Mouse (Mus musculus): Measurements from ENCODE around the gene Neurog3.

Gene Neurog3

GRCm38 (mm10) chr10:62138040-62138439 lies 5.2 kb downstream of the Neurog3 start:
- DNase-seq, result no peak

DNA sequence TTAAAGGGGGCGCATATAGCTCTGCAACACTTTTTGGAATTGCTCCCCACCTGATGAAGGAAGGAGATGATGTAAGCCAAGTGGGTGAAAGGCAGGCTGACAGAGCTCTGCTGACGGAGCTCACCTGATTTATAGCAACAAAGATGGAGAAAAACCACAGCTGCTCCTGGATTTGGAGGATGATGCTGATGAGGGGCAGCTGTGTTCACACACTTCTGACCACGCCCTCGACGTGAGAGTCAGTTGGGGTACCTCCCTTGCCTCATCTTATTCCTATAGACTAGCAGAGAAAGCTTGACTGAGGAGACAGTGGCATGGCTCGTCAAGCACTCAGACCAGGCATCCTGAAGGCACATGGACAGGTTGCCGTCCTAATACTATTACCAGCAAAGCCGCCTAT lies 10.9 kb downstream of the Neurog3 start, which contains the start of gene Fam241b:
Fam241b (minus strand) TSS at position 101 of the 400 bp plus-strand sequence.
- DNase-seq, result no peak

DNA sequence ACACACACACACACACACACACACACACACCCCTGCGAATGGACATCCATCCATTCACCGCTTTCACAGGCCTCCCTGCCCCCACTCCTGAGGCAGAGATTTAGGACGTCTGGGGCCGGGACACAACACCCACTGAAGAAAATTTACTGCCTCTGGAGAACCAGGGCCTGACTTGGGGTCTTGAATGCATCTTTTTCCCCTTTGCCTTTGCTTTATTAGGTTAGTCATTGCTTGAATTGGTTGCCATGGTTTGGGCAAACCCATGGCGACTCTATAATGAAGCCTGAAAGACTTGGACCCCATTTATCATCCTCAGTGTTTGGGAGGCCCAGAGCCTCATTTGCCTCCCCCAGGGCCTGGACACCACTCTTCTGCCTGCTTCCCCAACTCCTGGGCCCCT lies 13.1 kb downstream of the Neurog3 start:
- DNase-seq, result no peak

GRCm38 (mm10) chr10:62147466-62148248 lies 14.8 kb downstream of the Neurog3 start:
- peak; percentile 62 for DNase-seq

- no peak for DNase-seq
These were observed 17.0 kb downstream of the Neurog3 start for GRCm38 (mm10) chr10:62149929-62150328.

DNA sequence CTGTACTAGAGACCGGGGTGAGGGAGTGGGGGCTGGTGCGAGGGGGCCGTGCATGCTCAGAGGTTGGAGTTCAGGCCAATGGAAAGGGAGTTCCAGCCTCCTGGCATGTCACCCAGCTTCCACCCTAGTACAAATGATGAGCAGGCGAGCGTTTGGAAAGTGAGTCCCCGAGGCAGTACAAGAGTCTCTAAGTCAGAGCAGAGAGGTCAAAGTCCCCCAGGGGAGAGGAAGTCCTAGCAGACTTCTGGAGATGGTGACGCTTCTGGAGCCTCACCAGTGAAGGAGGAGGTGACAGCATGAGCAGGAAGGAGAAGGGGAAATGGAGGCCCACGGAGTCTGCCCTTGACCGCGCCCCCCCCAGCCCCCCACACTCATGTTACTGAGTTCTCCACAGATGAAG lies 29.5 kb downstream of the Neurog3 start:
- DNase-seq, result peak; percentile 95

DNA sequence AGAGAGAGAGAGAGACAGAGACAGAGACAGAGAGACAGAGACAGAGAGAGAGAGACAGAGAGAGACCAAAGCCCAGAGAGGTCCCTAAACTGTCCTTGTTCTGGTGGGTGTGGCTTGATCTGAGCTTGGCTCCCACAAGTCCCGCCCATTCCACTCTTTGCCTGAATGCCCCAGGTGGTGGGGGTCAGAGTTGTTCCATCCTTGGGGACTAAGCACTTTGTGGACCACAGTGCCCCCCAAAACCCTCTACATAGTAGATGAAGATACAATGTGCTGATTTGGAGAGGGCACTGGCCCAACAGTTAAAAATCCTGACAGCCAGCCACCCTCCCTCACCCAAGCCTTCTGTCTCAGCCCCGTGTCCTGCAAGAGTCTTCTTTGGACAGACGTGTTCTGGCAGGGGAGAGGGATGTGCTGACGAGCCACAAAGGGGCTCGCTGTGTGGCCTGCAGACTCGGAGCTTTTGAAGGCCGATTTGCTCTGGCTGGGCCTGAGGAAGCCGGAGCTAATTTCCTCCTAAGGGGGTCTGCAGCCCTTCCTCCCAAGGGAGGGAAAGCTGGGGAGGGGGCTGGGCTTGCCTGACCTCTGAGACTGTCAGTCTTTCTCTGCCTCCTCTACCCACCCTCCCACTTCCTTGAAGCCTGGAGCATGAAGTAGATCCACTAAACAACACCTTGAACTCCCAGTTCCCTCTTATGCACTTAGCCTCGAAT lies 40.1 kb downstream of the Neurog3 start:
- DNase-seq, result no peak

GRCm38 (mm10) chr10:62173941-62174448 lies 41.1 kb downstream of the Neurog3 start:
- DNase-seq, result no peak

DNA sequence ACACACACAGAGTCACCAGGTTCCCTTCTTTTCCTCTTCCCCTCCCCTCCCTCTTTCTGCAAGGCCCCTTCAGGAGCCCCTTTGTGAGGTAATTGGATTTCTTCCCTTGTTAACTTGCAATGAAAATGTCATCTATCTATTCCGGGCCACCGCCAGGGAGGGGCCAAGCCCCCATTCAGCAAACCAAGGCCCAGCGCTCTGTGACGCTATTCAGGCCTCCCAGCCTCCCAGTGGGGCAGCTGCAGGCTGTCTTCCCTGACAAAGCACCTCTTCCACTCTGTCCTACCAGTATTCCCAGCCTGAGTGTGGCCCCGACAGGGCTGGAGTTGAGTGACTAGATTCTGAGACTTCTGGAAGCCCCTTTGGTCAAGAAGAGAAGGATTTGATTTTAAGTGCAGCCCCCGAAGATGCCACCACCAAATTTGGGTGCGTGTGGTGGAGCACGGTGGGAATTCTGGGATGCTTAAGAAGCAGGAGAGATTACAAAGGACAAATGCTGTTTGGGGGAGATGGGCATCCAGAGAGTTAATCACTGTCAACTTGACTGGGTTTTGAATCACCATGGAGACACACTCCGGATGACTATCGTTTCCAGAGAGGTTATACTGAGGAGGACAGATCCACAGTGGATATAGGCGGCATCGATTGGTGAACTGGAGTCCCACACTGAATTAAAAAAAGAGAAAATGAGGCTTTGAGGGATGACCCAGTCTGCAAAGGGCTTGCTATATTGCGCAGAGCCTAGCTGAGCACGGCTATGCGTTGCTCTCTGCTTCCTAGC lies 41.8 kb downstream of the Neurog3 start:
- peak; percentile 69 for DNase-seq

- DNase-seq, result no peak
These were observed 47.1 kb downstream of the Neurog3 start for GRCm38 (mm10) chr10:62179944-62180343.

DNA sequence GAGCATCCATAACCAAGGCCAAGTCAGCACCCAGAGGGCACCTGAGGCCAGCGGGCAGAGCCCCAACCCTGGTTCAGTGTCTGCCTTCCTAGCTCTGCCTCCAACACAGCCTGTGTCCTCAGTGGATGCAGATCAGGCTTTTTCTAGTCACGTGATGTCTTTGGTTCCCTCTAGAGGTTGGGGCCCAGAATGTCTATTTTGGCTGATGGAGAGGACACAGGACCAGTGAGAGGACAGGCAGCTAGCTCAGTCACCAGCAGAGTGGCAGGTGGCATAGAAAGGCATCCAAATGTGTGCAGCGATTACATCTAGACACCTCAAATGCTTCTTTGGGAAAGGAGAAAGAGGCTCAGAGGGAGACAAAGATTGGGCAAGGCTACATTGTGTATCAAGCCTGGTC lies 48.8 kb downstream of the Neurog3 start:
- DNase-seq, result no peak

- no peak for DNase-seq
These were observed 49.7 kb downstream of the Neurog3 start for GRCm38 (mm10) chr10:62182471-62183014.

GRCm38 (mm10) chr10:62183053-62183452 lies 50.2 kb downstream of the Neurog3 start:
- DNase-seq, result peak; percentile 96
